Mouse (Mus musculus): ENCODE measurements at regions not wholly inside any gene's neighbourhood (a gene's known extent, or its start where the extent isn't known, plus 50 kb on each side); places are given as distances from the start of the nearest gene placed in this dataset.

DNA sequence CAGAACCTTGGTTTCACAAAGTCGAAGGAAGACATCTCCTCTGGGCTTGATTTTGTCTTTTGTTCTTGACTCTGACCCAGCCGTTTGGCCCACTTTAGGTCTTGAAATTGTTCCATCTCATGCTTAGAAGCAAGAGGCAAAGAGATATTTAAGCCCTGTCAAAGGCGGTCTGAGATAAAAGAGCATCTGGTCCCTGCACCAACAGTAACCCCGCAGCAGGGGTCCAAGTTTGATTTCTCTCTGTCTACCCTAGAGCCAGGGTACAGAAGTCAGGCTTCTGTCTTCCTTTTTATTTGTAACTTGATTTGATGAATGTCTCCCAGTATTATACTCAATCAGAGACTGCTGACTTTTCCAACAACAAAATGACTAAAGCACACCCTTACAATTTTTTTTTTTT, 587.3 kb downstream of the Cdh8 start:
- no peak overlapping the region for H3K4me3 ChIP-seq (ENCODE audit: low read length)
- H3K27ac ChIP-seq: no peak overlapping the region
- no peaks in the 10 kb centered on the region for H3K4me1 ChIP-seq (ENCODE audit: insufficient read depth, low read length)
- no peak overlapping the region for H3K9ac ChIP-seq (replicated peaks; ENCODE audit: low read length)
- no peaks in the 10 kb centered on the region for H3K27me3 ChIP-seq (ENCODE audit: insufficient read depth, low read length)
- no peak for DNase-seq (ENCODE audit: low spot score)
- no peaks in the 10 kb centered on the region for H3K9me3 ChIP-seq (ENCODE audit: low read length)
- no peak overlapping the region for H3K4me2 ChIP-seq (ENCODE audit: low read depth, low read length)
- no peak for ATAC-seq
- TF ChIP-seq CTCF (IDR thresholded peaks at IDR 0.05; ENCODE audit: low read depth): no peak
- WGBS: 50% methylated on average over 4 of the region's 4 CpGs
- H3K36me3 ChIP-seq (ENCODE audit: insufficient read depth, low read length): no peaks in the 10 kb centered on the region

DNA sequence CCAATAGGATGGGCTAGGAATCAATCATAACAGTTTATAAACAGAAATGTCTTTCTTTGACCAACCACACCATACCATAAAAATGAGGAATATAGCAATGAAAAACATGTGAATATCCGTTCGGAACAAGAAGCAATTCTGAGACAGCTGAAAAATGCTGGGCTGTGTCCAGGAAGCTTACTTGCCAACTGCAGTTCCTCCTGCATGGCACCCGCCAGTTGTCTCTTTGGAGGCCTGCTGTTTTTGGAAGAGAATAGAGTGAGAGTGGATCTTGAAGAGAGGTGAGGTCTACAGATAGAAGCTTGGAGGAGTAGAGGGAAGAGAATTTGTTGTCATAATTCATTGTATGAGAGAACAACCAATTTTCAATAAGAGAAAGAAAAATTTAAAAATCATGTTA, 604.3 kb downstream of the Cdh8 start:
- ATAC-seq (no peak), DNase-seq (ENCODE audit: low spot score) (peak; percentile 60)
- no peaks in the 10 kb centered on the region for H3K27me3 ChIP-seq (ENCODE audit: insufficient read depth, low read length)

DNA sequence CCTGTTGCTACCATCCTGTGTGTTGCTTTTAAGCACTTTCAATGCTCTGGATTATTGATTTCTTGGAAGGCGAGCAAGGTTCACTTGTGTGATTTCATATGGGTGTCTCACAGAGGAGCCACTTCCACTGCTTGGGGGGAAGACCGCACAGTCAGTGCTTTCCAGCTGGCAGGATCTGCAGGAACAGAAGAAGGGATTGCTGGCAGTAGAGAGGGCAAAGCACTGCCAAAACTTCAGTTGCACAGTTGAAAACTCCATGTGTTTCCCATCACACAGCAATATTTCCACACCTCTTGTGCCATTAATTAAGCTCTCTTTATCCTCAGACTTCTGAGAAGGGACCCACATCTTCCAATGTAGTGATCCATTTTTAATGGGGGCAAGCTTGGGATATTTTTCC, 618.8 kb downstream of the Cdh8 start:
- Histone ChIP-seq H3K9me3 (ENCODE audit: low read length) (no peaks in the 10 kb centered on the region), H3K9ac (replicated peaks; ENCODE audit: low read length) (no peak overlapping the region), H3K27me3 (ENCODE audit: insufficient read depth, low read length) (no peaks in the 10 kb centered on the region), H3K27ac (no peak overlapping the region), H3K4me3 (ENCODE audit: low read length) (no peak overlapping the region), H3K36me3 (ENCODE audit: insufficient read depth, low read length) (no peaks in the 10 kb centered on the region), H3K4me1 (ENCODE audit: insufficient read depth, low read length) (no peaks in the 10 kb centered on the region), H3K4me2 (ENCODE audit: low read depth, low read length) (no peak overlapping the region)
- DNase-seq (ENCODE audit: low spot score) (peak; percentile 47), ATAC-seq (no peak)
- TF ChIP-seq CTCF (IDR thresholded peaks at IDR 0.05; ENCODE audit: low read depth): no peak
- 64% methylated on average over 2 of the region's 2 CpGs for WGBS

More for the DNA sequence above, 604.3 kb downstream of the Cdh8 start:
- no peaks in the 10 kb centered on the region for H3K9me3 ChIP-seq (ENCODE audit: low read length)
- no peaks in the 10 kb centered on the region for H3K4me1 ChIP-seq (ENCODE audit: insufficient read depth, low read length)
- TF ChIP-seq CTCF (IDR thresholded peaks at IDR 0.05; ENCODE audit: low read depth): no peak
- H3K36me3 ChIP-seq (ENCODE audit: insufficient read depth, low read length): no peaks in the 10 kb centered on the region
- WGBS: 52% methylated on average over 3 of the region's 3 CpGs
- H3K4me2 ChIP-seq (ENCODE audit: low read depth, low read length): no peak overlapping the region
- no peak overlapping the region for H3K4me3 ChIP-seq (ENCODE audit: low read length)
- no peak overlapping the region for H3K27ac ChIP-seq
- no peak overlapping the region for H3K9ac ChIP-seq (replicated peaks; ENCODE audit: low read length)

DNA sequence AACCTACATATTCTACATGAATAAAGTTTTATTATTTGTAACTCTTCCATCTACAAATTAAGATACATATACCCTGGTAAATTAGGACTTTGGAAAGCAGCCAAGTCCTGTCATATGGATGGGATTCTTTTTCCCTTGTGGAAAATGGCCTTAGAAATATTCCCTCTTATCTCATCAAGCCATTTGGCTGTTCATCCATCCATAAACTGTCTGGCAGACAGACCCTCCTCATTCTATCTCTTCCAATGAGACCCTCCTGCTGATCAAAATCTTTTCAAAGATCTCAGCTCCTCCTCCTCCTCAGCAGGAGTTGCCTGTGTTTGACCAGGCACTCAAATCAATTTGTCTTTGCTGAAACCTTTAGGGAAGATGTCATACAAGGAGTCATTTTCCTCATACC, 649.2 kb downstream of the Cdh8 start:
- peak; percentile 56; the same call in 1 of the 2 replicates for ATAC-seq
- H3K27ac ChIP-seq: no peak overlapping the region
- no peak overlapping the region for H3K4me2 ChIP-seq (ENCODE audit: low read depth, low read length)
- no peak overlapping the region for H3K4me3 ChIP-seq (ENCODE audit: low read length)
- peak; percentile 69 for DNase-seq (ENCODE audit: low spot score)
- H3K36me3 ChIP-seq (ENCODE audit: insufficient read depth, low read length): no peaks in the 10 kb centered on the region
- no peak for TF ChIP-seq CTCF (IDR thresholded peaks at IDR 0.05; ENCODE audit: low read depth)
- H3K9me3 ChIP-seq (ENCODE audit: low read length): no peaks in the 10 kb centered on the region
- no peaks in the 10 kb centered on the region for H3K27me3 ChIP-seq (ENCODE audit: insufficient read depth, low read length)
- H3K9ac ChIP-seq (replicated peaks; ENCODE audit: low read length): no peak overlapping the region
- H3K4me1 ChIP-seq (ENCODE audit: insufficient read depth, low read length): no peaks in the 10 kb centered on the region

DNA sequence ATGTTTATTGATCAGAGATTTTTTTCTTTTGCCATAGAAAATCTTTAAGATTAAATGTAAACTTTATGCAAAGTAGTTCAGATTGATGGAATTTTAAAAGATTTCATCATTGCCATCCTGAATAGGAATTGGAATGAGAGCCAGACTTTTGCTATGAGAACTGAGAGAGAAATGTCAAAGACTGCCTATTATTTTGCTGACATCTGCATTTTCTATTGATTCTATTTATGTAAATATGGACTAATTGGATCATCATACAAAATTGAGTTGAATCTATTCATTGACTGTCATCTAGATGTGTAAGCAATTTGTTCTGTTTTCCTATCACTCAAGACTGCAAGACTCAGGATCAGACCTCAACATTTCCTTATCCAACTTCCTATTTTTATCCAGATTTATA, 659.7 kb downstream of the Cdh8 start:
- Histone ChIP-seq H3K27me3 (ENCODE audit: insufficient read depth, low read length) (no peaks in the 10 kb centered on the region), H3K9ac (replicated peaks; ENCODE audit: low read length) (no peak overlapping the region), H3K27ac (no peak overlapping the region), H3K9me3 (ENCODE audit: low read length) (no peaks in the 10 kb centered on the region), H3K4me1 (ENCODE audit: insufficient read depth, low read length) (0 out of 2 replicates have a peak, but pooled peaks cover 6% of the 10 kb centered on the region), H3K4me2 (ENCODE audit: low read depth, low read length) (no peak overlapping the region), H3K36me3 (ENCODE audit: insufficient read depth, low read length) (no peaks in the 10 kb centered on the region), H3K4me3 (ENCODE audit: low read length) (no peak overlapping the region)
- DNase-seq (ENCODE audit: low spot score) (no peak), ATAC-seq (no peak)
- TF ChIP-seq CTCF (IDR thresholded peaks at IDR 0.05; ENCODE audit: low read depth): no peak

DNA sequence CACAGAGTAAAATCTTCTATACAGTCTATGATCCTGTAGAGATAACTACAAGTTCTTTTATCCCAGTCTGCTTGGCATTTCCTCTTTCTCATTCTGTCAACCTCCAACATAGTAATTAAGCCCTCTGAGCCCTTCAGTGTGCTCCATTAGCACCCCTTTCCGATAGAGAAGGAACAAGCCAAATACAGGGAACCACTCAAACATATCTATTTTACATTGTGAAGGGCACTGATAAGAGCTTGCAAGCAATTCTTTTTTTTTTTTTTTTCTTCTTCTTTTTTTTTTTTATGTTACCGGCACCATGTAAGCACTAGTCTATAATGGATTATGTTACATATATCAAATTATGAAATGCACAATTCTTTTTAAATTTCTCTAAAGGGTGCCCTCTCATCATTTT, 660.5 kb downstream of the Cdh8 start:
- Histone ChIP-seq H3K4me2 (ENCODE audit: low read depth, low read length) (no peak overlapping the region), H3K9ac (replicated peaks; ENCODE audit: low read length) (no peak overlapping the region), H3K9me3 (ENCODE audit: low read length) (no peaks in the 10 kb centered on the region), H3K27ac (no peak overlapping the region), H3K4me3 (ENCODE audit: low read length) (no peak overlapping the region), H3K4me1 (ENCODE audit: insufficient read depth, low read length) (0 out of 2 replicates have a peak, but pooled peaks cover 6% of the 10 kb centered on the region), H3K36me3 (ENCODE audit: insufficient read depth, low read length) (no peaks in the 10 kb centered on the region), H3K27me3 (ENCODE audit: insufficient read depth, low read length) (no peaks in the 10 kb centered on the region)
- no peak for ATAC-seq
- TF ChIP-seq CTCF (IDR thresholded peaks at IDR 0.05; ENCODE audit: low read depth): no peak
- 75% methylated on average over 2 of the region's 2 CpGs for WGBS
- no peak for DNase-seq (ENCODE audit: low spot score)

DNA sequence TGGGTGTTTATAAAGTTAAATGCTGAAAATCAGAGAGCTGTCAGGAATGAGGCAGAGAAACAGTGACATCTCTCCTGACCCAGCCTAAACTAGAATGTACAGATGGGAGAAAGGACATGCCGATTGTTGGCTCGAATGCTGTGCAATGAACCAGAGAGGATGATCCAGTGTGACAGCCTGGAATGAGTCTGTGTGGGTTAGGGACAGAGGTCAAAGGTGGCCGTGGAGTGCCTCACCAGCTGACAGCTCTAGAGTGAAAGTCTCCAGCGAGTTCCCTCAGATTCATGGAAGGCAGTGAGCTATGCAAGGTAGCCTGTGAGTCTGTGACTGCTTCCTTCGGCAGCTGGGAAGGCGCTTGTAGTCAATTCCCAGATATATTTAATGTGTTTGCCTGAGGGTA, 663.9 kb downstream of the Cdh8 start:
- no peak for TF ChIP-seq CTCF (IDR thresholded peaks at IDR 0.05; ENCODE audit: low read depth)
- Histone ChIP-seq H3K4me2 (ENCODE audit: low read depth, low read length) (0 out of 2 replicates have a peak overlapping the region, but pooled peaks have one; percentile 7), H3K36me3 (ENCODE audit: insufficient read depth, low read length) (no peaks in the 10 kb centered on the region), H3K9ac (replicated peaks; ENCODE audit: low read length) (no peak overlapping the region), H3K27ac (no peak overlapping the region), H3K27me3 (ENCODE audit: insufficient read depth, low read length) (no peaks in the 10 kb centered on the region), H3K4me1 (ENCODE audit: insufficient read depth, low read length) (0 out of 2 replicates have a peak, but pooled peaks cover 6% of the 10 kb centered on the region), H3K9me3 (ENCODE audit: low read length) (no peaks in the 10 kb centered on the region), H3K4me3 (ENCODE audit: low read length) (no peak overlapping the region)
- peak; percentile 63; the same call in 1 of the 2 replicates for ATAC-seq
- 18% methylated on average over 6 of the region's 6 CpGs for WGBS
- peak; percentile 54 for DNase-seq (ENCODE audit: low spot score)

Measured in hindbrain, postnatal 0 days (tissue).